Mouse (Mus musculus) embryonic fibroblast, embryonic 13.5 days (primary cell): ENCODE results near the gene Fam189b.

Experiments
- CTCF ChIP-seq: IDR thresholded peaks from 2 replicates; pipeline ENCODE4 v1.5.1; 2011; ENCODE audit warnings: mild to moderate bottlenecking, control low read depth, low read length, moderate library complexity, borderline replicate concordance; ENCODE audit not compliant: insufficient read depth
- POLR2A ChIP-seq: IDR thresholded peaks from 2 replicates; pipeline ENCODE4 v1.6.1; 2011; ENCODE audit warnings: low read depth, mild to moderate bottlenecking, control low read depth, low read length, moderate library complexity

GRCm38 (mm10) chr3:89165268-89165870 lies 17.6 kb upstream of the Fam189b start:
- TF ChIP-seq POLR2A (no peak), CTCF (no peak)
